Mouse (Mus musculus): ENCODE results near the gene Cabp1. TPM values are rescaled to one million over a fixed set of nuclear protein-coding genes. Genes with fewer than 3 reads are reported as not detected.

Cabp1 gene
- total RNA-seq, 2 experiments from 2014 or later: 2.7 to 3.0 TPM

- intact Hi-C loops (cut with DNase I): no loop called here
- DNase-seq (ENCODE audit: low spot score): no peak
Observed at GRCm38 (mm10) chr5:115212451-115212850, 18.3 kb upstream of the Cabp1 start.

GRCm38 (mm10) chr5:115210380-115210779 is 16.2 kb upstream of the Cabp1 start:
- no peak for DNase-seq (ENCODE audit: low spot score)
- intact Hi-C loops (cut with DNase I): no loop called here

GRCm38 (mm10) chr5:115208601-115209000 is 14.4 kb upstream of the Cabp1 start:
- intact Hi-C loops (cut with DNase I): no loop called here
- no peak for DNase-seq (ENCODE audit: low spot score)

- DNase-seq (ENCODE audit: low spot score): no peak
- intact Hi-C loops (cut with DNase I): no loop called here
Observed at GRCm38 (mm10) chr5:115207892-115208291, 13.7 kb upstream of the Cabp1 start.

- intact Hi-C loops (cut with DNase I): no loop called here
- no peak for DNase-seq (ENCODE audit: low spot score)
Observed at GRCm38 (mm10) chr5:115207244-115207643, 13.1 kb upstream of the Cabp1 start.

- intact Hi-C loops (cut with DNase I): loop anchor here (2.0 kb wide), 1 partner anchor 14 kb away; no protein-coding TSS in a partner anchor
- peak; percentile 22 for DNase-seq (ENCODE audit: low spot score)
Observed at GRCm38 (mm10) chr5:115204562-115205311, 10.6 kb upstream of the Cabp1 start.

- intact Hi-C loops (cut with DNase I): loop anchor here (2.0 kb wide), 1 partner anchor 13 kb away; no protein-coding TSS in a partner anchor
- DNase-seq (ENCODE audit: low spot score): no peak
Observed at GRCm38 (mm10) chr5:115203735-115204561, 9.8 kb upstream of the Cabp1 start.

- intact Hi-C loops (cut with DNase I): no loop called here
- no peak for DNase-seq (ENCODE audit: low spot score)
Observed at GRCm38 (mm10) chr5:115194626-115195221, 543 bp upstream of the Cabp1 start.

- DNase-seq (ENCODE audit: low spot score): no peak
- intact Hi-C loops (cut with DNase I): no loop called here
Observed at GRCm38 (mm10) chr5:115193226-115193625, 955 bp downstream of the Cabp1 start.

- intact Hi-C loops (cut with DNase I): no loop called here
Observed at GRCm38 (mm10) chr5:115192828-115193195, 1.4 kb downstream of the Cabp1 start.

GRCm38 (mm10) chr5:115191880-115192827 is 2.0 kb downstream of the Cabp1 start:
- DNase-seq (ENCODE audit: low spot score): no peak

More at GRCm38 (mm10) chr5:115192828-115193195, 1.4 kb downstream of the Cabp1 start:
- no peak for DNase-seq (ENCODE audit: low spot score)

GRCm38 (mm10) chr5:115190081-115190480 is 4.1 kb downstream of the Cabp1 start:
- no peak for DNase-seq (ENCODE audit: low spot score)
- intact Hi-C loops (cut with DNase I): loop anchor here (2.0 kb wide), 1 partner anchor 15 kb away; no protein-coding TSS in a partner anchor

More at GRCm38 (mm10) chr5:115191880-115192827, 2.0 kb downstream of the Cabp1 start:
- intact Hi-C loops (cut with DNase I): loop anchor here (2.0 kb wide), 1 partner anchor 13 kb away; no protein-coding TSS in a partner anchor

- no peak for DNase-seq (ENCODE audit: low spot score)
- intact Hi-C loops (cut with DNase I): loop anchor here (1.0 to 5.0 kb wide), 3 partner anchors 64 to 212 kb away; partner anchors contain the start of gene Cox6a1
Observed at GRCm38 (mm10) chr5:115188824-115189223, 5.4 kb downstream of the Cabp1 start.

- DNase-seq (ENCODE audit: low spot score): peak; percentile 88
- intact Hi-C loops (cut with DNase I): loop anchor here (1.0 to 5.0 kb wide), 3 partner anchors 48 to 210 kb away; partner anchors contain the start of genes Cox6a1 and Pop5
Observed at GRCm38 (mm10) chr5:115187188-115188131, 6.7 kb downstream of the Cabp1 start.

GRCm38 (mm10) chr5:115186371-115187073 is 7.7 kb downstream of the Cabp1 start:
- DNase-seq (ENCODE audit: low spot score): no peak
- intact Hi-C loops (cut with DNase I): loop anchor here (1.0 to 5.0 kb wide), 3 partner anchors 49 to 209 kb away; partner anchors contain the start of genes Cox6a1 and Pop5

- peak; percentile 61 for DNase-seq (ENCODE audit: low spot score)
- intact Hi-C loops (cut with DNase I): loop anchor here (5.0 kb wide), 2 partner anchors 163 to 207 kb away; partner anchors contain the start of gene Cox6a1
Observed at GRCm38 (mm10) chr5:115184726-115185125, 9.5 kb downstream of the Cabp1 start.

- intact Hi-C loops (cut with DNase I): no loop called here
- no peak for DNase-seq (ENCODE audit: low spot score)
Observed at GRCm38 (mm10) chr5:115183482-115183881, 10.7 kb downstream of the Cabp1 start.
